8 mouse cellular contexts compared by ENCODE assay signal in the genomic region with DNA sequence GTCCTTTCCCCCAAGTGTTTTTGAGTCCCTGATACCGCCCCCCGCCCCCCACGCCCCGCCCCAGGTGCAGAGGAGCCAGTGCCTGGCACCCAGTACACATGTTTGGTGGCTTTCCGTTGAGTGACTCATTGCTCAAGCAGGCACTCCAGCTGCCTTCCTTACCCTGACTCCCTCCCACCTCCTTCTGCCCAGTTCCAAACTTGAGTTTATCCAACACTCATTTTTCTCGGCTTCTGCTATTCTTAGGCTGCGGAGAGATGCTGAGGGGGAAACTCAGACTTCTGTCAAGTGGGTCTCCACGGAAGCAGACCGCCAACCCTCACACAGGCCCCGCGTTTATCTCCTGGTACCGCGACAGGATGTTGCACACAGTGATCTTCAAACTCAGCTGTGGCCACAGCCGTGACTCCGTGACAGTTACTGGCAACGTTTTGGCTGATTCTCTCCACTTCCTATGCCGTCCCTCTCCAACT. TPM values are rescaled to one million over a fixed set of nuclear protein-coding genes. Genes with fewer than 3 reads are reported as not detected.
DNase-seq lines count a peak whose midpoint lies in the region; ATAC-seq and TF ChIP-seq lines count a peak whose summit lies in the region.

No protein-coding gene starts in this region.

- no peak overlapping the region for H3K4me3 ChIP-seq in hindbrain, embryonic 12.5 days
- H3K4me3 ChIP-seq in hindbrain, embryonic 14.5 days (replicated peaks; ENCODE audit: low read length) = no peak overlapping the region
- H3K4me3 ChIP-seq in intestine, postnatal 0 days (ENCODE audit: low read depth, low read length) = no peak overlapping the region
- peak overlapping the region; percentile 29 for H3K4me3 ChIP-seq in liver, embryonic 13.5 days (replicated peaks)

- 49% methylated on average over 15 of the region's 17 CpGs for WGBS in hindbrain, embryonic 12.5 days
- 53% methylated on average over 17 of the region's 17 CpGs for whole genome bisulfite sequencing in hindbrain, embryonic 14.5 days
- WGBS in intestine, postnatal 0 days = 20% methylated on average over 17 of the region's 17 CpGs
- 4% methylated on average over 17 of the region's 17 CpGs for WGBS in liver, embryonic 13.5 days (ENCODE audit: insufficient replicate concordance)

- H3K4me1 ChIP-seq in hindbrain, embryonic 12.5 days = no peaks in the 10 kb centered on the region
- H3K4me1 ChIP-seq in hindbrain, embryonic 14.5 days (replicated peaks; ENCODE audit: control insufficient read depth, insufficient read depth, low read length) = no peaks in the 10 kb centered on the region
- H3K4me1 ChIP-seq in intestine, postnatal 0 days (replicated peaks; ENCODE audit: control insufficient read depth, insufficient read depth, low read length) = no peaks in the 10 kb centered on the region
- peaks cover 20% of the 10 kb centered on the region for H3K4me1 ChIP-seq in liver, embryonic 13.5 days (replicated peaks)

- DNase-seq in hindbrain, embryonic 14.5 days (ENCODE audit: low spot score) = no peak
- peak; percentile 28 for DNase-seq in gastrocnemius, postnatal 10 days
- DNase-seq in liver, embryonic 13.5 days = peak; percentile 25
- peak; percentile 91 for DNase-seq in right cerebral cortex, adult 18-20 months
- peak; percentile 16 to 31 for DNase-seq in urinary bladder, postnatal 36 days (ENCODE audit: low spot score in 2 of 2)

- no peaks in the 10 kb centered on the region for H3K27me3 ChIP-seq in hindbrain, embryonic 12.5 days
- H3K27me3 ChIP-seq in hindbrain, embryonic 14.5 days (ENCODE audit: control insufficient read depth, insufficient read depth, low read length) = no peaks in the 10 kb centered on the region
- no peaks in the 10 kb centered on the region for H3K27me3 ChIP-seq in intestine, postnatal 0 days (replicated peaks; ENCODE audit: control insufficient read depth, insufficient read depth, low read length)
- H3K27me3 ChIP-seq in liver, embryonic 13.5 days = no peaks in the 10 kb centered on the region

- no peak overlapping the region for H3K27ac ChIP-seq in hindbrain, embryonic 12.5 days
- no peak overlapping the region for H3K27ac ChIP-seq in hindbrain, embryonic 14.5 days
- no peak overlapping the region for H3K27ac ChIP-seq in intestine, postnatal 0 days (ENCODE audit: low read depth, low read length)
- no peak overlapping the region for H3K27ac ChIP-seq in liver, embryonic 13.5 days

- no peaks in the 10 kb centered on the region for H3K9me3 ChIP-seq in hindbrain, embryonic 12.5 days (replicated peaks)
- no peaks in the 10 kb centered on the region for H3K9me3 ChIP-seq in hindbrain, embryonic 14.5 days (ENCODE audit: control insufficient read depth, low read length)
- no peaks in the 10 kb centered on the region for H3K9me3 ChIP-seq in intestine, postnatal 0 days (ENCODE audit: control insufficient read depth)
- H3K9me3 ChIP-seq in liver, embryonic 13.5 days (replicated peaks) = no peaks in the 10 kb centered on the region

- no peaks in the 10 kb centered on the region for H3K36me3 ChIP-seq in hindbrain, embryonic 12.5 days
- no peaks in the 10 kb centered on the region for H3K36me3 ChIP-seq in hindbrain, embryonic 14.5 days (replicated peaks; ENCODE audit: control insufficient read depth, insufficient read depth)
- H3K36me3 ChIP-seq in intestine, postnatal 0 days (ENCODE audit: control insufficient read depth, insufficient read depth) = no peaks in the 10 kb centered on the region
- H3K36me3 ChIP-seq in liver, embryonic 13.5 days = no peaks in the 10 kb centered on the region

- no peak overlapping the region for H3K9ac ChIP-seq in hindbrain, embryonic 12.5 days
- no peak overlapping the region for H3K9ac ChIP-seq in hindbrain, embryonic 14.5 days
- H3K9ac ChIP-seq in intestine, postnatal 0 days (ENCODE audit: low read depth, low read length) = no peak overlapping the region
- no peak overlapping the region for H3K9ac ChIP-seq in liver, embryonic 13.5 days

- no peak for TF ChIP-seq CTCF in intestine, postnatal 0 days (IDR thresholded peaks at IDR 0.05; ENCODE audit: low read depth)

- ATAC-seq in hindbrain, embryonic 12.5 days (ENCODE audit: low FRiP score) = no peak
- ATAC-seq in hindbrain, embryonic 14.5 days (ENCODE audit: low FRiP score) = no peak
- peak; percentile 95 for ATAC-seq in activated CD4-positive, CD25-positive, alpha-beta regulatory T cell, adult 4 months
- no peak for ATAC-seq in intestine, postnatal 0 days
- peak; percentile 70 for ATAC-seq in liver, embryonic 13.5 days (ENCODE audit: low read depth)

- H3K4me2 ChIP-seq in hindbrain, embryonic 12.5 days (replicated peaks) = 0 out of 2 replicates have a peak overlapping the region, but pooled peaks have one; percentile 23
- H3K4me2 ChIP-seq in hindbrain, embryonic 14.5 days (replicated peaks) = no peak overlapping the region
- peak overlapping the region; percentile 51 for H3K4me2 ChIP-seq in intestine, postnatal 0 days (replicated peaks; ENCODE audit: low read depth)
- peak overlapping the region; percentile 55 for H3K4me2 ChIP-seq in liver, embryonic 13.5 days

RNA-seq across cellular contexts. Expression of a gene that starts 13.6 kb away (rescaled TPM):
- polyA plus RNA-seq in hindbrain, embryonic 12.5 days (2016; fragmentation: Nextera tagmentation; extraction: Ambion mirVana) = 0.18 TPM in 1 of 2 replicates, not detected in the other
- polyA plus RNA-seq in hindbrain, embryonic 14.5 days (2014; fragmentation: Nextera tagmentation; extraction: Ambion mirVana) = not detected in 2 replicates
- not detected for polyA plus RNA-seq in activated CD4-positive, CD25-positive, alpha-beta regulatory T cell, adult 4 months (2017; shearing (Covaris generic))
- total RNA-seq in gastrocnemius, postnatal 10 days (2021) = 1 to 10 TPM; 4.7 to 6.2 TPM
- not detected in 2 replicates for polyA plus RNA-seq in intestine, postnatal 0 days (2015; fragmentation: Nextera tagmentation; extraction: Ambion mirVana)
- 2.7 and 2.9 TPM in 2 replicates for polyA plus RNA-seq in liver, embryonic 13.5 days (2015; fragmentation: Nextera tagmentation; extraction: Ambion mirVana)

Comparison
In these comparisons a context has a peak if more than half of its experiments do, and no peak if none do; other contexts are left out.
1. ATAC-seq: peak in activated CD4-positive, CD25-positive, alpha-beta regulatory T cell, adult 4 months (single experiment) and liver, embryonic 13.5 days (single experiment); none in hindbrain, embryonic 12.5 days (single experiment), hindbrain, embryonic 14.5 days (single experiment) and intestine, postnatal 0 days (single experiment).